Mouse (Mus musculus) thymus, postnatal 25 days (tissue): ENCODE measurements around the gene Pkp2.
"Not testable (repeated sequence)": the region's sequence is repeated elsewhere in the genome, so short reads cannot be mapped to it uniquely, and the experiment has no call there.

Experiments
- DNase-seq: peaks from one replicate; pipeline ENCODE4 v3.0.0; 2022

Pkp2 gene

GRCm38 (mm10) chr16:16213079-16213760, at the start of gene Pkp2:
Gene Pkp2 (plus strand): TSS chr16:16213318.
- DNase-seq, result peak; percentile 41

GRCm38 (mm10) chr16:16197374-16197773, 15.7 kb upstream of the Pkp2 start:
- DNase-seq, result no peak

- not testable (repeated sequence) for DNase-seq
Measured at GRCm38 (mm10) chr16:16201991-16202390, 11.1 kb upstream of the Pkp2 start.

GRCm38 (mm10) chr16:16204648-16205047, 8.5 kb upstream of the Pkp2 start:
- DNase-seq, result no peak

- no peak for DNase-seq
Measured at GRCm38 (mm10) chr16:16212723-16213078, 417 bp upstream of the Pkp2 start.

GRCm38 (mm10) chr16:16213761-16214305, 715 bp downstream of the Pkp2 start:
- DNase-seq, result no peak

- DNase-seq, result no peak
Measured at GRCm38 (mm10) chr16:16215645-16216387, 2.7 kb downstream of the Pkp2 start.

GRCm38 (mm10) chr16:16216934-16217333, 3.8 kb downstream of the Pkp2 start:
- no peak for DNase-seq

- DNase-seq, result no peak
Measured at GRCm38 (mm10) chr16:16219835-16220234, 6.7 kb downstream of the Pkp2 start.

- DNase-seq, result no peak
Measured at GRCm38 (mm10) chr16:16222651-16223050, 9.5 kb downstream of the Pkp2 start.

- no peak for DNase-seq
Measured at GRCm38 (mm10) chr16:16224506-16224924, 11.4 kb downstream of the Pkp2 start.

- DNase-seq, result no peak
Measured at GRCm38 (mm10) chr16:16225828-16226227, 12.7 kb downstream of the Pkp2 start.

GRCm38 (mm10) chr16:16230439-16230838, 17.3 kb downstream of the Pkp2 start:
- DNase-seq, result no peak

- no peak for DNase-seq
Measured at GRCm38 (mm10) chr16:16233919-16234318, 20.8 kb downstream of the Pkp2 start.

GRCm38 (mm10) chr16:16236681-16237080, 23.6 kb downstream of the Pkp2 start:
- DNase-seq, result not testable (repeated sequence)

- no peak for DNase-seq
Measured at GRCm38 (mm10) chr16:16238356-16238755, 25.2 kb downstream of the Pkp2 start.

GRCm38 (mm10) chr16:16244711-16245110, 31.6 kb downstream of the Pkp2 start:
- DNase-seq, result no peak

GRCm38 (mm10) chr16:16250470-16250869, 37.4 kb downstream of the Pkp2 start:
- no peak for DNase-seq

GRCm38 (mm10) chr16:16253326-16254074, 40.4 kb downstream of the Pkp2 start:
- no peak for DNase-seq

GRCm38 (mm10) chr16:16255217-16255616, 42.1 kb downstream of the Pkp2 start:
- DNase-seq, result no peak

- DNase-seq, result no peak
Measured at GRCm38 (mm10) chr16:16255874-16256273, 42.8 kb downstream of the Pkp2 start.

- DNase-seq, result no peak
Measured at GRCm38 (mm10) chr16:16256672-16257071, 43.6 kb downstream of the Pkp2 start.

GRCm38 (mm10) chr16:16260882-16261281, 47.8 kb downstream of the Pkp2 start:
- DNase-seq, result no peak
